Mouse (Mus musculus) liver, embryonic 14.5 days (tissue): ENCODE results near the gene Dis3l2.

Experiments
- CTCF ChIP-seq: IDR thresholded peaks from 2 replicates; pipeline ENCODE4 v1.5.1; 2016; ENCODE audit warnings: antibody characterized with exemption, low read depth, control low read depth
- EP300 ChIP-seq: IDR thresholded peaks from 2 replicates; pipeline ENCODE4 v1.6.1; 2016; ENCODE audit warnings: antibody characterized with exemption, low read depth

- TF ChIP-seq CTCF (no peak), EP300 (no peak)
Measured at GRCm38 (mm10) chr1:87002545-87003168, 299.0 kb downstream of the Dis3l2 start.
